Mouse (Mus musculus) embryonic facial prominence, embryonic 14.5 days (tissue): ENCODE measurements around the gene Sept6. TPM values are rescaled to one million over a fixed set of nuclear protein-coding genes. Genes with fewer than 3 reads are reported as not detected.

Experiments used
- ATAC-seq: fragments of 200-750 bp; cut with Nextera tagmentation; 2 replicates; pipeline ENCODE4 v1.8.0; 2017; ENCODE audit warnings: low read depth, moderate number of reproducible peaks, moderate TSS enrichment
- DNase-seq: peaks from one replicate; pipeline ENCODE4 v3.0.0-alpha.2; 2015; ENCODE audit warnings: low spot score
- H3K27ac ChIP-seq: fragments of 300-500 bp; sonication (generic); replicated peaks from 2 replicates; pipeline ENCODE4 v1.5.1; 2014; ENCODE audit warnings: low read depth, mild to moderate bottlenecking, low read length, moderate library complexity
- H3K27me3 ChIP-seq: fragments of 300-500 bp; sonication (generic); replicated peaks from 2 replicates; pipeline ENCODE4 v1.6.1; 2014; ENCODE audit warnings: low read length; ENCODE audit not compliant: control insufficient read depth, insufficient read depth
- H3K36me3 ChIP-seq: fragments of 300-500 bp; sonication (generic); 2 replicates; pipeline ENCODE4 v1.6.1; 2014; ENCODE audit warnings: low read length, mixed read lengths; ENCODE audit not compliant: control insufficient read depth, insufficient read depth
- H3K4me1 ChIP-seq: fragments of 300-500 bp; sonication (generic); 2 replicates; pipeline ENCODE4 v1.6.1; 2014; ENCODE audit warnings: antibody characterized with exemption, low read length; ENCODE audit not compliant: control insufficient read depth, insufficient read depth
- H3K4me2 ChIP-seq: fragments of 300-500 bp; sonication (generic); 2 replicates; pipeline ENCODE4 v1.6.1; 2014; ENCODE audit warnings: low read depth, mild to moderate bottlenecking, low read length, moderate library complexity, mixed read lengths
- H3K4me3 ChIP-seq: fragments of 300-500 bp; sonication (generic); 2 replicates; pipeline ENCODE4 v1.5.1; 2014; ENCODE audit warnings: low read depth, mild to moderate bottlenecking, low read length
- H3K9ac ChIP-seq: fragments of 300-500 bp; sonication (generic); 2 replicates; pipeline ENCODE4 v1.6.1; 2014; ENCODE audit warnings: low read depth, mild to moderate bottlenecking, low read length, moderate library complexity, mixed read lengths
- H3K9me3 ChIP-seq: fragments of 300-500 bp; sonication (generic); 2 replicates; pipeline ENCODE4 v1.6.1; 2016; ENCODE audit warnings: low read length; ENCODE audit not compliant: control insufficient read depth
- WGBS: fragments of 180-500 bp; shearing (Covaris S2); extraction: QIAGEN DNeasy Blood & Tissue Kit; methylation state at CpG from one replicate; pipeline ENCODE4 v1.1.7; 2014; 5-methylcytosine and 5-hydroxymethylcytosine counted together
- polyA plus RNA-seq: library from polyadenylated mRNA; unstranded; fragments of >200 nt; fragmentation: Nextera tagmentation; extraction: Ambion mirVana; gene quantifications from 2 replicates; pipeline ENCODE4 v1.2.1, GENCODE M21; 2014

Sept6 gene
- 30.5 and 37.3 TPM in 2 replicates for polyA plus RNA-seq

DNA sequence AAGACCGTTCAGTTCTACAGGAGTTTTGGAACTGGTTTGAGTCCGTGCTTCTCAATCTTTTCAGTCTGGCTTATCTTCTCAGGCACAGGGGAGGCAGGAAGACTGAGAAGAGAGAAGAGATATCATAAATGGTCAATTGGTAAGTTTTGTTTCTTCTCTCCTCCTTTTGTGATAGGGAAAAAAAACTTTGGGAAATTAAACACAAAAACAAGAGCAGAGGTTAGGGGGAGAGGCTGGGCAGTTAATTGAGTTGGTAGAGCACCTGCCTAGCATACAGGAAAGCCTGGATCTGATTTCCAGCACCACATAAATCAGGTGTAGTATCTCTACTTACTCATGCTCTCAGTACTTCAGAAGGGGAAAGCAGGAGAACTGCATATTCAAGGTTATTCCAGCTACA is at the start of gene Sept6:
Sept6 (minus strand) TSS at position 101 of the 400 bp plus-strand sequence.
- H3K27me3 ChIP-seq: no peaks in the 10 kb centered on the region
- no peak for DNase-seq
- 86% methylated on average over 2 of the region's 2 CpGs for WGBS
- ATAC-seq: no peak
- H3K27ac ChIP-seq: no peak within 1 kb of the TSS
- H3K4me2 ChIP-seq: no peak within 1 kb of the TSS
- H3K4me1 ChIP-seq: no peaks in the 10 kb centered on the region
- H3K9me3 ChIP-seq: no peaks in the 10 kb centered on the region
- H3K36me3 ChIP-seq: no peaks in the 10 kb centered on the region
- no peak within 1 kb of the TSS for H3K4me3 ChIP-seq
- H3K9ac ChIP-seq: no peak within 1 kb of the TSS

DNA sequence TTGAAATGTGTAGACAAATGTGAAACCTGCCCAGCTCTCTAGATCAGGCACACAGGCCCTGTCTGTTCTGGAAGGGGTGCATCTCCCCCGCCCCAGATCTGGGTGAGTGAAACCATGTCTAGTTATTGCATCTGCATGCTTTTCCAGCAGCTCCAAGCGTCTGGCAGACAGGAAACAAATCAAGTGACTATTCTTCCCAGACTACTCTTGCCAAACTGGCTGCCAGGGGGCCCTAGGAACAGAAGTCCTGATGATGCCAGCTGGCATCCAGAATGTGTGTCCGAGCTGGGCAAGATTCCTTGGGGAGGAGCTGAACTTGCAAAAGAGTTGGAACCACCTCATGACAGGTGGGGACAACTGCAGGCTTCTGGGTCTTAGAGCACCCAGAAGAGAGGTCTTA is 36.8 kb upstream of the Sept6 start:
- no peak overlapping the region for H3K4me3 ChIP-seq
- ATAC-seq: no peak
- H3K27me3 ChIP-seq: no peaks in the 10 kb centered on the region
- no peaks in the 10 kb centered on the region for H3K36me3 ChIP-seq
- H3K9ac ChIP-seq: no peak overlapping the region
- no peaks in the 10 kb centered on the region for H3K4me1 ChIP-seq
- WGBS: 43% methylated on average over 3 of the region's 3 CpGs
- H3K9me3 ChIP-seq: no peaks in the 10 kb centered on the region
- peak; percentile 9 for DNase-seq
- no peak overlapping the region for H3K27ac ChIP-seq
- H3K4me2 ChIP-seq: no peak overlapping the region

DNA sequence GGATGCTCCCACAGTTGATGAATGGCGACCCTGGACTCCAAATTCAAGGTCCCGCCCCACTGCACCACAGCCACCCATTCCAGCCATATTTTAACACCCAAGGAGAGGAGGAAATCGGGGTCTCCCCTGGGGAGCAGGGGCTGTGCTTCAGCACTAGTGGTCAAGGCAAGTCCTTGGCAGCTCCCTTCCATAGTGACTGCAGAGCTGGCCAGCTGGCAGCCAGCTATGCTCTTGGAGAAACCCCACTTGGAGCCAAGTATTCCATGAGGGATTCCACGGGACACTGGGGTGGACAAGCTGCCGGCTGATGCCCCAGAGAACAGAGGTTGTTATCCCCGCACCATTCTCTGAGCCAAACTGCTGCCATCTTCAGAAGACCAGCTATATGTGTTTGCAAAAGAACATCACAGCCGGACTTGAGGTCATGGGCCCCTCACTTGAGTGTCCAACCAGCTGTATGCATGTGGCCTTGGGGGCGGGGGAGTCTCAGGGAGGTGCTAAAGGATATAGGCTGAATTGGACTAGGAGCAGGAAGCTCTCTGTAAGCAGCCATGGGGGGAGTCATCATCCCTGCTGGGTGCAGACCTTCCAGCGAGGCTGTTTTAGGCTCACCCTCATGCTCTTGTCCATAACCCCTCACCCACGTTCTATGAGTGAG is 32.2 kb upstream of the Sept6 start:
- 72% methylated on average over 10 of the region's 10 CpGs for WGBS
- Histone ChIP-seq H3K4me2 (no peak overlapping the region), H3K27ac (no peak overlapping the region), H3K27me3 (no peaks in the 10 kb centered on the region), H3K4me3 (no peak overlapping the region), H3K36me3 (no peaks in the 10 kb centered on the region), H3K4me1 (no peaks in the 10 kb centered on the region), H3K9me3 (no peaks in the 10 kb centered on the region), H3K9ac (no peak overlapping the region)
- DNase-seq (no peak), ATAC-seq (no peak)

DNA sequence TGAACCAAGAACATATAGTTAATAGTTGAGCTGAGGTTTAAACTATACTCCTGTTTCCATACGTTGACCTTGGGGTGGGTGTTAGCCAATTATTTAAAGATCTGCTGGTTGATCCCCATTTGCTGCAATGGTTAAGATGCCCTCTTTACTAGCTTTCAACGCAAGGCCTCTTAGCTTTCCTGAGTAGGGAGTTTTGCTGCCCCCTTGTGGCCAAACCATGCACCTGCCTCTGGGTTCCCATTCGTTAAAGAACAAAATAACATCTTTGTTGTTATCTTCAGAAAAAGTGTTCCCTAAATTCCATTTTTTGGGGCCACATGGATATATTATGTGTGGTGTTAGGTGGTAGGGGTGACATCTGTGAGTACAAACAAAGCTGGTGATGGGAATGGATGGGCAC is 31.1 kb upstream of the Sept6 start:
- H3K9ac ChIP-seq: no peak overlapping the region
- no peak overlapping the region for H3K27ac ChIP-seq
- H3K36me3 ChIP-seq: no peaks in the 10 kb centered on the region
- no peak overlapping the region for H3K4me3 ChIP-seq
- H3K4me1 ChIP-seq: no peaks in the 10 kb centered on the region
- DNase-seq (peak; percentile 29), ATAC-seq (no peak)
- H3K27me3 ChIP-seq: no peaks in the 10 kb centered on the region
- no peaks in the 10 kb centered on the region for H3K9me3 ChIP-seq
- no peak overlapping the region for H3K4me2 ChIP-seq
- WGBS: 19% methylated on average over 3 of the region's 3 CpGs

DNA sequence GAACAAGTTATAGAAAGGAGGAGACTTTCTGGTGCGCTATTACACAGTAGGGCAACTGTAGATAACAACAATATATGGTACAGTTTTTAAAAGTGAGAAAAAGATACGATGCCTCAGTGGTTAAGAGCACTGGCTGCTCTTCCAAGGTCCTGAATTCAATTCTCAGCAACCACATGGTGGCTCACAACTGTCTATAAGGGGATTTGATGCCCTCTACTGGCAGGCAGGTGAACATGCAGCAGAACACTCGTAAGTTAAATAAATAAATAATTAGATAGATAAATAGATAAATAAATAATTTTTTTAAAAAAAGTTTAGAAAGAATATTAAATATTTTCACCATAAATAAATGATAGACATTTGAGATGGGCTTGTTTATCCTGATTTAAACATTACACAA is 27.5 kb upstream of the Sept6 start:
- Histone ChIP-seq H3K36me3 (no peaks in the 10 kb centered on the region), H3K4me1 (no peaks in the 10 kb centered on the region), H3K27me3 (no peaks in the 10 kb centered on the region), H3K27ac (no peak overlapping the region), H3K4me3 (no peak overlapping the region), H3K9me3 (no peaks in the 10 kb centered on the region), H3K9ac (no peak overlapping the region), H3K4me2 (no peak overlapping the region)
- ATAC-seq: no peak
- 57% methylated on average over 3 of the region's 3 CpGs for WGBS
- DNase-seq: no peak

DNA sequence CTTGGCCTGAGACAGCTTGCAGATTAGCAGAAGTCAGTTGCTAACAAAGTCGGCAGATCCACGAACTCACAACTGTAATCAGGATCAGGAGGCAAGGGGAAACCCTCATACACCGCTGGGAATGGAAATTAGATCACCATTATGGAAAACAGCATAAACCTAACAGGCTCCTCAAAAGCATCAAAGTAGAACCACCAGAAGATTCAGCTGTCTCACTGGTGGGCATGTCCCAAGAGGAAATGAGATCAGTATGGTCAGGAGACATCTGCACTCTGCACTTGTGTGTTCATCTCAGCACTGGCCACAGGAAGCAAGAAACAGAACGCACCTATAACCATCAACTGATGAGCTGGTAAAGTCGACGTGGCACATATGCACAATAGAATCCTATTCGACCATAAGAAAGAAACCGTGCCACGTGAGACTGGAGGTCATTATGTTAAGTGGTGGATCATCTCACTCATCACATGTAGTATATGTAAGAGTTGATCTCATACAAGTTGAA is 26.6 kb upstream of the Sept6 start:
- DNase-seq (no peak), ATAC-seq (no peak)
- Histone ChIP-seq H3K4me2 (no peak overlapping the region), H3K27me3 (no peaks in the 10 kb centered on the region), H3K4me1 (no peaks in the 10 kb centered on the region), H3K9ac (no peak overlapping the region), H3K4me3 (no peak overlapping the region), H3K27ac (no peak overlapping the region), H3K36me3 (no peaks in the 10 kb centered on the region), H3K9me3 (no peaks in the 10 kb centered on the region)
- WGBS: 88% methylated on average over 9 of the region's 9 CpGs

DNA sequence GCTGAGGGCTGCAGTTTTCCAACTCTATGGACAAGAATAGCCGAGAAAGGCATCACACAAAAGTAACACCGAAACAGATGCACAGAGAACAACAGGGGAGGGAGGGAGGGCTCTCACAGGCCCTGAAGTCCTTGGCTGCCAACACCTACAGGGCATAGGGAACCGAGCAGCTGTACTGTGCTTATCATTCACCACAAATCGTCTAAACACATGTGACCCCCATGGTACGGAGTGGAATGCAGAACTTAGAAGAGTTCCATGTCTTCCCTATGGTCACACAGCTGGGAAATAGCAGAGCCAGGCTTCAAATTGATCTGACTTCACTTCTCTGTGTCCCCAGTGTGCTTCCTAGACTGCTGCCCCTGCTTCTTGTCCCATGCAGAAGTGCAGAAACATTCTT is 22.3 kb upstream of the Sept6 start:
- H3K9ac ChIP-seq: no peak overlapping the region
- no peak overlapping the region for H3K4me2 ChIP-seq
- no peaks in the 10 kb centered on the region for H3K9me3 ChIP-seq
- H3K4me1 ChIP-seq: no peaks in the 10 kb centered on the region
- H3K27me3 ChIP-seq: no peaks in the 10 kb centered on the region
- no peak overlapping the region for H3K27ac ChIP-seq
- H3K4me3 ChIP-seq: no peak overlapping the region
- H3K36me3 ChIP-seq: no peaks in the 10 kb centered on the region
- no peak for ATAC-seq
- 48% methylated on average over 4 of the region's 5 CpGs for WGBS
- DNase-seq: no peak

DNA sequence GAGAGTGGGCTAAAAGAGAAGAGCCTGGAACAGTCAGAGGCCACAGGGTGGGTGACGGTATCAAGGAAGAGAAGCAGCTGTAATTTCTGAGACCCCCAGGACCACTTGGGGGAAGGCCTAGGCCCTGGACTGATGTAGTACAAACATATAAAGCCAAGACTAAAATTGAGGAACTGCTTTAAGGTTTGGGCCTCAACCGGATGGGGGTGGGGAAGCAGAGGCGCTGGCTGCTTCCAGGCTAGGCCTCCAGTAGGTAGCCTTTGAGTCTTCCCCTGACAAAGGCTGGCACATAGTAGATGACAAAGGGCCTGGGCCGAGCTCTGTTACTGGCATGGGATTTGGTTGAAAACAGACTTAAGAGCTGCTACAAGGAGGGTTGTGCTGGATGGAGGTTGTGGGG is 555 bp downstream of the Sept6 start:
- Histone ChIP-seq H3K4me2 (no peak overlapping the region), H3K36me3 (no peaks in the 10 kb centered on the region), H3K4me3 (no peak overlapping the region), H3K4me1 (no peaks in the 10 kb centered on the region), H3K9me3 (no peaks in the 10 kb centered on the region), H3K27me3 (no peaks in the 10 kb centered on the region), H3K27ac (no peak overlapping the region), H3K9ac (no peak overlapping the region)
- ATAC-seq: no peak
- no peak for DNase-seq
- WGBS: 75% methylated on average over 4 of the region's 4 CpGs

DNA sequence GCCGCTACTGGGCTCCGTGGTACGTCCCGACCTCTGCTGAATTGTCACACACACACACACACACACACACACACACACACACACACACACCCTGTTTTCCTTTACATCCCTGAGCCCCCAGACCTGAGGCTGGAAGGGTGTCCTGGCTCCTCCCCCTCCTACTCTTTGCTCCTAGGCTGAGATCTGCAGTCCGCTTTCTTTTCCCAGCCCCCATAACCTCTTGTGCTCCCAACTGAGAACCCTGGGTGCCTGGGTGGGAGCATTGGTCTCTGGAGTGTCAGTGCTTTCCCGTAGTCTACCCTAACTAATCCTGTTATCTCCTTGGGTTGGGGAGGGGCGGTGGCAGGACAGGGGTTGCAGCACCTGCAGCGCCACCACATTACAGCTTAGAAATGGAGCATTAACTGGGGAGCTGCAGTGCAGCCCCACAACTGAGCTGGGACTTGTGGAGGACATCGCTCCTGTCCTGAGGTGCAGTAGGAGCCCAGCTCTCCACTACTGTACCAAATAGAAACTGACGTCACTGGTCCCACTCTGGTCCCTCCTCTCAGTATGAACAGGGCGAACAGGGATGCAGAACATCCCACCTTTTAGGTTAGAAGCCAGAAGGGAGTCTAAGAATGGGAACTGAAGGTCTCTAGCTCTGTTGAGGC is 1.7 kb downstream of the Sept6 start:
- DNase-seq (no peak), ATAC-seq (peak; percentile 10; the same call in 1 of the 2 replicates)
- peaks cover 2% of the 10 kb centered on the region; the same call in 1 of the 2 replicates for H3K4me1 ChIP-seq
- no peak overlapping the region; the same call in none of the 2 replicates for H3K9ac ChIP-seq
- H3K27me3 ChIP-seq: no peaks in the 10 kb centered on the region
- peak overlapping the region; percentile 65 for H3K4me2 ChIP-seq
- WGBS: 26% methylated on average over 6 of the region's 11 CpGs
- H3K36me3 ChIP-seq: no peaks in the 10 kb centered on the region
- no peaks in the 10 kb centered on the region for H3K9me3 ChIP-seq
- H3K4me3 ChIP-seq: peak overlapping the region; percentile 58
- no peak overlapping the region for H3K27ac ChIP-seq
